Mouse (Mus musculus) limb, embryonic 13.5 days (tissue): ENCODE measurements around the gene Krt73. TPM values are rescaled to one million over a fixed set of nuclear protein-coding genes. Genes with fewer than 3 reads are reported as not detected.
A peak's percentile ranks its signal among the peaks of the same experiment; 100 is the strongest.

Source experiments
- ATAC-seq: fragments of 200-750 bp; cut with Nextera tagmentation; 2 replicates; pipeline ENCODE4 v1.8.0; 2017; ENCODE audit warnings: low read depth, moderate number of reproducible peaks, moderate TSS enrichment; ENCODE audit not compliant: low FRiP score
- H3K27ac ChIP-seq: fragments of 300-500 bp; sonication (generic); 2 replicates; pipeline ENCODE4 v1.5.1; 2015; ENCODE audit warnings: inconsistent platforms, mild to moderate bottlenecking, moderate library complexity
- H3K27me3 ChIP-seq: fragments of 300-500 bp; sonication (generic); 2 replicates; pipeline ENCODE4 v1.6.1; 2015; ENCODE audit warnings: mild to moderate bottlenecking, inconsistent platforms
- H3K36me3 ChIP-seq: fragments of 300-500 bp; sonication (generic); 2 replicates; pipeline ENCODE4 v1.6.1; 2015; ENCODE audit warnings: inconsistent platforms, mild to moderate bottlenecking, moderate library complexity
- H3K4me1 ChIP-seq: fragments of 300-500 bp; sonication (generic); 2 replicates; pipeline ENCODE4 v1.6.1; 2015; ENCODE audit warnings: inconsistent platforms
- H3K4me2 ChIP-seq: fragments of 300-500 bp; sonication (generic); replicated peaks from 2 replicates; pipeline ENCODE4 v1.6.1; 2015; ENCODE audit warnings: inconsistent platforms, mild to moderate bottlenecking, moderate library complexity
- H3K4me3 ChIP-seq: fragments of 300-500 bp; sonication (generic); 2 replicates; pipeline ENCODE4 v1.5.1; 2015; ENCODE audit warnings: moderate library complexity, mild to moderate bottlenecking, inconsistent platforms
- H3K9ac ChIP-seq: fragments of 300-500 bp; sonication (generic); 2 replicates; pipeline ENCODE4 v1.6.1; 2015; ENCODE audit warnings: mild to moderate bottlenecking, inconsistent platforms
- H3K9me3 ChIP-seq: fragments of 300-500 bp; sonication (generic); 2 replicates; pipeline ENCODE4 v1.6.1; 2016; ENCODE audit warnings: inconsistent platforms
- WGBS: fragments of 180-500 bp; shearing (Covaris S2); methylation state at CpG from one replicate; pipeline ENCODE4 v1.1.7; 2015; 5-methylcytosine and 5-hydroxymethylcytosine counted together
- polyA plus RNA-seq: library from polyadenylated mRNA; unstranded; fragments of >200 nt; fragmentation: Nextera tagmentation; extraction: Ambion mirVana; gene quantifications from 2 replicates; pipeline ENCODE4 v1.2.1, GENCODE M21; 2015

Krt73 gene
- polyA plus RNA-seq, result not detected in 2 replicates

GRCm38 (mm10) chr15:101802296-101802835 is at the start of gene Krt73:
Gene Krt73, minus strand, starts transcription at chr15:101802346.
- Histone ChIP-seq H3K4me1 (no peaks in the 10 kb centered on the region), H3K9me3 (no peaks in the 10 kb centered on the region), H3K36me3 (no peaks in the 10 kb centered on the region), H3K27me3 (peaks cover 8% of the 10 kb centered on the region), H3K9ac (no peak within 1 kb of the TSS), H3K27ac (no peak within 1 kb of the TSS), H3K4me2 (no peak within 1 kb of the TSS), H3K4me3 (no peak within 1 kb of the TSS)
- no peak for ATAC-seq
- 78% methylated on average over 6 of the region's 6 CpGs for WGBS

GRCm38 (mm10) chr15:101850694-101851093 is 48.5 kb upstream of the Krt73 start, which contains the start of gene Krt1:
Gene Krt1, minus strand, starts transcription at chr15:101850794.
- H3K27ac ChIP-seq, result no peak within 1 kb of the TSS
- 53% methylated on average over 6 of the region's 6 CpGs for WGBS
- H3K9me3 ChIP-seq, result no peaks in the 10 kb centered on the region
- H3K4me3 ChIP-seq, result no peak within 1 kb of the TSS
- no peak for ATAC-seq
- peaks cover 6% of the 10 kb centered on the region; the same call in 1 of the 2 replicates for H3K4me1 ChIP-seq
- peaks cover 74% of the 10 kb centered on the region for H3K27me3 ChIP-seq
- no peaks in the 10 kb centered on the region for H3K36me3 ChIP-seq
- H3K9ac ChIP-seq, result no peak within 1 kb of the TSS
- H3K4me2 ChIP-seq, result no peak within 1 kb of the TSS

- WGBS, result under 1% methylated on average over 36 of the region's 37 CpGs
- Histone ChIP-seq H3K4me1 (peaks cover 8% of the 10 kb centered on the region; the same call in 1 of the 2 replicates), H3K4me3 (peak overlapping the region; percentile 54), H3K36me3 (no peaks in the 10 kb centered on the region), H3K27me3 (peaks cover 51% of the 10 kb centered on the region), H3K9me3 (no peaks in the 10 kb centered on the region), H3K27ac (no peak overlapping the region), H3K4me2 (peak overlapping the region; percentile 82), H3K9ac (peak overlapping the region; percentile 76)
- peak; percentile 57; the same call in 1 of the 2 replicates for ATAC-seq
Measured at GRCm38 (mm10) chr15:101845971-101846403, 43.8 kb upstream of the Krt73 start.

- Histone ChIP-seq H3K4me3 (no peak overlapping the region), H3K27ac (no peak overlapping the region), H3K4me1 (peaks cover 8% of the 10 kb centered on the region; the same call in 1 of the 2 replicates), H3K27me3 (peaks cover 45% of the 10 kb centered on the region), H3K9me3 (no peaks in the 10 kb centered on the region), H3K9ac (no peak overlapping the region), H3K4me2 (no peak overlapping the region), H3K36me3 (no peaks in the 10 kb centered on the region)
- WGBS, result 55% methylated on average over 9 of the region's 9 CpGs
- no peak for ATAC-seq
Measured at GRCm38 (mm10) chr15:101843192-101843591, 41.0 kb upstream of the Krt73 start.

GRCm38 (mm10) chr15:101834784-101835328 is 32.7 kb upstream of the Krt73 start:
- Histone ChIP-seq H3K9me3 (no peaks in the 10 kb centered on the region), H3K4me2 (no peak overlapping the region), H3K4me3 (no peak overlapping the region), H3K36me3 (no peaks in the 10 kb centered on the region), H3K27me3 (peaks cover 9% of the 10 kb centered on the region), H3K27ac (no peak overlapping the region), H3K9ac (no peak overlapping the region), H3K4me1 (no peaks in the 10 kb centered on the region)
- ATAC-seq, result no peak
- WGBS, result 68% methylated on average over 5 of the region's 5 CpGs

GRCm38 (mm10) chr15:101833131-101833530 is 31.0 kb upstream of the Krt73 start:
- no peak overlapping the region for H3K27ac ChIP-seq
- H3K9me3 ChIP-seq, result no peaks in the 10 kb centered on the region
- H3K9ac ChIP-seq, result no peak overlapping the region
- no peak overlapping the region for H3K4me3 ChIP-seq
- no peak overlapping the region for H3K4me2 ChIP-seq
- H3K36me3 ChIP-seq, result no peaks in the 10 kb centered on the region
- WGBS, result 20% methylated on average over 6 of the region's 6 CpGs
- no peak for ATAC-seq
- no peaks in the 10 kb centered on the region for H3K4me1 ChIP-seq
- 0 out of 2 replicates have a peak, but pooled peaks cover 6% of the 10 kb centered on the region for H3K27me3 ChIP-seq

- H3K9me3 ChIP-seq, result no peaks in the 10 kb centered on the region
- no peaks in the 10 kb centered on the region for H3K4me1 ChIP-seq
- H3K27me3 ChIP-seq, result peaks cover 23% of the 10 kb centered on the region
- H3K4me3 ChIP-seq, result no peak overlapping the region
- H3K36me3 ChIP-seq, result no peaks in the 10 kb centered on the region
- WGBS, result 67% methylated on average over 5 of the region's 5 CpGs
- no peak for ATAC-seq
- H3K9ac ChIP-seq, result no peak overlapping the region
- H3K27ac ChIP-seq, result no peak overlapping the region
- no peak overlapping the region for H3K4me2 ChIP-seq
Measured at GRCm38 (mm10) chr15:101829441-101829840, 27.3 kb upstream of the Krt73 start.

- WGBS, result 16% methylated on average over 3 of the region's 3 CpGs
- no peak overlapping the region for H3K9ac ChIP-seq
- peaks cover 38% of the 10 kb centered on the region for H3K27me3 ChIP-seq
- no peaks in the 10 kb centered on the region for H3K36me3 ChIP-seq
- H3K4me2 ChIP-seq, result no peak overlapping the region
- no peaks in the 10 kb centered on the region for H3K9me3 ChIP-seq
- H3K4me1 ChIP-seq, result peaks cover 5% of the 10 kb centered on the region
- H3K4me3 ChIP-seq, result no peak overlapping the region
- H3K27ac ChIP-seq, result no peak overlapping the region
- no peak for ATAC-seq
Measured at GRCm38 (mm10) chr15:101821786-101822185, 19.6 kb upstream of the Krt73 start.

GRCm38 (mm10) chr15:101817875-101818274 is 15.7 kb upstream of the Krt73 start, which contains the start of gene Krt2:
Gene Krt2, minus strand, starts transcription at chr15:101818169.
- WGBS, result 74% methylated on average over 16 of the region's 16 CpGs

GRCm38 (mm10) chr15:101803052-101803822 is 1.1 kb upstream of the Krt73 start:
- Histone ChIP-seq H3K9me3 (no peaks in the 10 kb centered on the region; the same call in 1 of the 2 replicates), H3K9ac (no peak overlapping the region), H3K27ac (no peak overlapping the region), H3K4me2 (no peak overlapping the region), H3K4me1 (no peaks in the 10 kb centered on the region), H3K36me3 (no peaks in the 10 kb centered on the region), H3K4me3 (no peak overlapping the region), H3K27me3 (peaks cover 8% of the 10 kb centered on the region)
- ATAC-seq, result no peak
- WGBS, result 79% methylated on average over 11 of the region's 11 CpGs

More at GRCm38 (mm10) chr15:101817875-101818274, 15.7 kb upstream of the Krt73 start, which contains the start of gene Krt2:
- no peak within 1 kb of the TSS for H3K4me3 ChIP-seq
- no peaks in the 10 kb centered on the region for H3K4me1 ChIP-seq
- H3K4me2 ChIP-seq, result no peak within 1 kb of the TSS
- no peak within 1 kb of the TSS for H3K27ac ChIP-seq
- H3K36me3 ChIP-seq, result no peaks in the 10 kb centered on the region
- peaks cover 30% of the 10 kb centered on the region for H3K27me3 ChIP-seq
- H3K9ac ChIP-seq, result no peak within 1 kb of the TSS
- H3K9me3 ChIP-seq, result no peaks in the 10 kb centered on the region
- ATAC-seq, result no peak

GRCm38 (mm10) chr15:101790867-101791266 is 11.3 kb downstream of the Krt73 start:
- WGBS, result 11% methylated on average over 3 of the region's 3 CpGs
- Histone ChIP-seq H3K4me2 (no peak overlapping the region), H3K4me1 (0 out of 2 replicates have a peak, but pooled peaks cover 4% of the 10 kb centered on the region)

GRCm38 (mm10) chr15:101786360-101786759 is 15.8 kb downstream of the Krt73 start, which contains the start of gene Krt72:
Gene Krt72, minus strand, starts transcription at chr15:101786460.
- Histone ChIP-seq H3K9ac (no peak within 1 kb of the TSS), H3K4me2 (no peak within 1 kb of the TSS), H3K9me3 (no peaks in the 10 kb centered on the region), H3K4me1 (0 out of 2 replicates have a peak, but pooled peaks cover 4% of the 10 kb centered on the region), H3K27me3 (peaks cover 18% of the 10 kb centered on the region; the same call in 1 of the 2 replicates), H3K36me3 (no peaks in the 10 kb centered on the region), H3K4me3 (no peak within 1 kb of the TSS), H3K27ac (no peak within 1 kb of the TSS)
- 90% methylated on average over 18 of the region's 18 CpGs for WGBS
- no peak for ATAC-seq

More at GRCm38 (mm10) chr15:101790867-101791266, 11.3 kb downstream of the Krt73 start:
- Histone ChIP-seq H3K36me3 (no peaks in the 10 kb centered on the region), H3K4me3 (no peak overlapping the region), H3K27me3 (peaks cover 28% of the 10 kb centered on the region), H3K27ac (no peak overlapping the region), H3K9ac (no peak overlapping the region), H3K9me3 (no peaks in the 10 kb centered on the region)
- no peak for ATAC-seq
